ENCODE assay signal across 16 mouse cellular contexts in the genomic region with DNA sequence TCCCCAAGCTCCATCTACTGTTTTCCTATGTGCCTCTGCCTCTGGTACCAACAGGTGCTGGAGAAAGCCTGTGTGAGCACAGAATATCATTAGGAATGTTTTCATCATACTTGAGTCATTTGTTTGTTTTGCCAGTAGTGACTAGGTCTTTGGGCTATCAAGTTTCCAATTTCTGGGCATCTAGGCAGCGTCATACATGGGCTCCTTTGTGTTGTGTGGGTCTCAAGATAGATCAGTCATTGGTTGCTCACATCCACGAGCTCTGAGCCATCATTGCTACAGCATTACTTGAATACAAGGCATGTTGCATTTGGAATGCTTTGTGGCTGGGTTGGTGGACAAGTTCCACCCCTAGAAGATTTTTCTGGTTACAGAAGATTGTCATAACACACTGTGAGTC. TPM values are rescaled to one million over a fixed set of nuclear protein-coding genes. Genes with fewer than 3 reads are reported as not detected.
DNase-seq lines count a peak whose midpoint lies in the region.
"Had no signal": no experiment of that assay in that cellular context is flagged by ENCODE, and none has a peak within 500 bp of the region (broad histone marks: within the 10 kb centered on the region; RNA-seq: fewer than 3 reads in every experiment).

No protein-coding gene starts in this region.

- DNase-seq in 3T3-L1 (ENCODE audit: low read depth, low spot score), result peak; percentile 83
- peak; percentile 78 for DNase-seq in Muller cell, postnatal 12 days (ENCODE audit: inconsistent ontology term)
- DNase-seq in urinary bladder, postnatal 36 days (ENCODE audit: low spot score in 2 of 2), result no peak
- no peak for DNase-seq in heart, adult 9 months (ENCODE audit: low spot score in 2 of 2)
- no peak for DNase-seq in adrenal gland, postnatal 4 days (ENCODE audit: low spot score in 2 of 2)
- DNase-seq: adrenal gland, adult 2 months; adrenal gland, postnatal 10 days; adrenal gland, postnatal 25 days; cerebellum, adult 11-12 months; cerebellum, adult 2 months; cerebellum, adult 9-10 months; cerebellum, postnatal 10 days; cerebellum, postnatal 25 days; forebrain, postnatal 0 days had no signal

RNA-seq across cellular contexts. Expression of a gene that starts 7.0 kb away (rescaled TPM):
- total RNA-seq in adrenal gland, postnatal 4 days (2021), result not detected
- total RNA-seq: adrenal gland, adult 2 months; adrenal gland, postnatal 10 days; adrenal gland, postnatal 25 days; CH12.LX; forebrain, postnatal 0 days had no signal

RNA-seq across cellular contexts. Expression of a gene that starts 50.4 kb away (rescaled TPM):
- not detected for total RNA-seq in adrenal gland, postnatal 4 days (2021)
- total RNA-seq: adrenal gland, adult 2 months; adrenal gland, postnatal 10 days; adrenal gland, postnatal 25 days; CH12.LX; forebrain, postnatal 0 days had no signal

RNA-seq across cellular contexts. Expression of a gene that starts 55.4 kb away (rescaled TPM):
- total RNA-seq in adrenal gland, postnatal 4 days (2021), result not detected
- total RNA-seq: adrenal gland, adult 2 months; adrenal gland, postnatal 10 days; adrenal gland, postnatal 25 days; CH12.LX; forebrain, postnatal 0 days had no signal

RNA-seq across cellular contexts. Expression of a gene that starts 55.9 kb away (rescaled TPM):
- not detected for total RNA-seq in adrenal gland, postnatal 4 days (2021)
- total RNA-seq: adrenal gland, adult 2 months; adrenal gland, postnatal 10 days; adrenal gland, postnatal 25 days; CH12.LX; forebrain, postnatal 0 days; G1E had no signal

Comparison
In these comparisons a context has a peak if more than half of its experiments do, and no peak if none do; other contexts are left out.
1. DNase-seq: peak in 3T3-L1 (single experiment) and Muller cell, postnatal 12 days (single experiment); none in urinary bladder, postnatal 36 days (0 of 2), heart, adult 9 months (0 of 2) and adrenal gland, postnatal 4 days (0 of 2).